Mouse (Mus musculus) adipocyte (in vitro differentiated cells): ENCODE measurements around the gene Gm37240.

Experiments
- DNase-seq: peaks from one replicate; pipeline ENCODE4 v3.0.0-alpha.2; 2016; ENCODE audit warnings: low spot score

Gm37240 gene

GRCm38 (mm10) chr3:85749348-85749747 lies 138.0 kb downstream of the Gm37240 start:
- DNase-seq = no peak

GRCm38 (mm10) chr3:85748863-85749262 lies 138.5 kb downstream of the Gm37240 start:
- DNase-seq = no peak

DNA sequence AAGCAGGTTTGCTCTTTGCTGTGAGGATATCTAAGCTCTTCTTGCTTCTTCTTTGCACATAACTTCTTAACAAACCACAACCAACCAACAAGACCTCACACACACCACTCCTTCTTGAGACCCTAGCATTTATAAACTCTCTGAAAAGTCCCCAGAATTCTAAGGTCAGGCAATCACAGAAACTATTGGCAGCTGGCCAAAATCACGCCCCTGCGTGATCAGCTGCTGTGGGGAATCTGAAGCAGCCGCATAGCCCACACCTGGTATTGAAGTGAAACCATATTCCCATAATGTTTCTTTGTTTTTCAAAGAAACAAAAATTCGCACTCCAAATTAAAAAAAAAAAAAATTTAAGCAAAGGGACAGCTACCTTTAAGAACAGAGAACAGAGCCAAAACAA lies 141.2 kb downstream of the Gm37240 start:
- no peak for DNase-seq

GRCm38 (mm10) chr3:85741767-85742166 lies 145.6 kb downstream of the Gm37240 start:
- DNase-seq = no peak

- no peak for DNase-seq
Observed at GRCm38 (mm10) chr3:85738591-85738990, 148.7 kb downstream of the Gm37240 start.

DNA sequence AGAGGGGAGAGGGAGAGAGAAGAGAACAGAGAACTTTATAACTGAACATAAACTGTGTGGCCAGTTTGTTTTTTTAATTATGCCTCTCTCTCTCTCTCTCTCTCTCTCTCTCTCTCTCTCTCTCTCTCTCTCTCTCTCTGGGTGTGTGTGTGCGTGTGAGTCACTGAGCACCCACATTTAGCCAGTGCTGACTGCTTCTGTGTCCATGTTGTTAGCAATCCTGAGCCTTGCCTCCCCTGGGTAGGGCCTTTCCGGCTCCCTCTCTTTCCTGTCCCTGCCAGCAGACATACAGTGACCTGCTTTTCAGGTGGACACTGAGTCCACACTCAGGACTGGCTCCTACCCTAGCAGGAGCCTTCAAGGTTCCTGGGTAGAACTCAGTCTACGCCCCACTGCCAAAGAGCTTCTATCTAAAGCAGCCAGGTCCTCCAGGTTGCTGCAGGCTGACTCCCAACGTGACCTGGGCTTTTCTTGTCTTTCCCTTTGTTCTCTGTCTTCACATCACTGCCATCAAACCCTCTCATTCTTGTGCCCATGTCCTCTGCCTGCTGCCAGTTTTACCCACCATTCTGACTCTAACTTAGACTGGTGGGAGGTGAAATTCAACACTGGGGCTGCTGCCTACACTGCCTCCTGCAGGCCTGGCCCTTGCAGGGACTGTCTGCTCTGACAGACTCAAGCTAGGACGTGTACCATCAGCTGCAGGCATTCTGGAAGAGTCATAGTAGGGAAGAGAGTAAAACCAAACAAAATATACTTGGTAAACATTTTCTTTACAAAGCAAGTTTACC lies 153.2 kb downstream of the Gm37240 start:
- DNase-seq = no peak

DNA sequence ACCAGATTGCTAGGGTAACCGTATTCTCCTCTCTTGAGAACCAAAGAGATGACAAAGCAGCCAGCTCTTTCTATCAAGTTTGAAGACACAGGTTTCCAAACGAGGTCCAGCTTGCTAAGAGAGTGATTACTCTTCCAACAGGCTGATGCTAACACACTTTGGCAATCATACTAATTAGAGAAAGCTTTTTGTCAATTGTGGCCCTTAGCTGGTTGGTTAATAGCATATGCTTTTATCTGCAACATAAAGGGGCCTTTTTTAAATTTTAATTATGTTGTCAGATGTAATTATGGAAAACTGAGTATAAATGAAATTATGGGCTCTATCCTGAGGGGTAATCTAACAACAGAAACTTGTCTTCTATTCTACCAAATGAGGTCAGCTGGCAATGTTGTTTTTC lies 160.1 kb downstream of the Gm37240 start:
- no peak for DNase-seq

GRCm38 (mm10) chr3:85725971-85726370 lies 161.3 kb downstream of the Gm37240 start:
- DNase-seq = no peak

GRCm38 (mm10) chr3:85725110-85725509 lies 162.2 kb downstream of the Gm37240 start:
- DNase-seq = no peak

DNA sequence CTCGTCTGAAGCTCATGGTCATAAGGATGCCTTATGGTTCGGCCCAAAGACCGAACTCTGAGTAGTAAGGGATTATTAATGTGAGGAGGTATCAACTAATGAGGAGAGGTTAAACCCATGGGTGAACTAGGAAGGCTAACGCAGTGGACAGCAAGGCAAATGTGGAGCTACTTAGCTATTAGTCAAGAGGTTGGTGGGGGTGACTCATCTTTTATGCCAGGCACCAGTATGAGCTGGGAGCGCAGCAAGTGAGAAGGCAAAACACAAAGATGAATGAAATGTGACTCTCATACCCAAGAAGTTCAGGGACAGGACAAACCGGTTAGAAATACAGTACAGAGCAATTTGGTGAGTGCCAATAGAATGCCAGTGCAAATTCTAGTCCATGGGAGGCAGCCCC lies 164.7 kb downstream of the Gm37240 start:
- no peak for DNase-seq

- DNase-seq = no peak
Observed at GRCm38 (mm10) chr3:85715764-85716297, 171.5 kb downstream of the Gm37240 start.

DNA sequence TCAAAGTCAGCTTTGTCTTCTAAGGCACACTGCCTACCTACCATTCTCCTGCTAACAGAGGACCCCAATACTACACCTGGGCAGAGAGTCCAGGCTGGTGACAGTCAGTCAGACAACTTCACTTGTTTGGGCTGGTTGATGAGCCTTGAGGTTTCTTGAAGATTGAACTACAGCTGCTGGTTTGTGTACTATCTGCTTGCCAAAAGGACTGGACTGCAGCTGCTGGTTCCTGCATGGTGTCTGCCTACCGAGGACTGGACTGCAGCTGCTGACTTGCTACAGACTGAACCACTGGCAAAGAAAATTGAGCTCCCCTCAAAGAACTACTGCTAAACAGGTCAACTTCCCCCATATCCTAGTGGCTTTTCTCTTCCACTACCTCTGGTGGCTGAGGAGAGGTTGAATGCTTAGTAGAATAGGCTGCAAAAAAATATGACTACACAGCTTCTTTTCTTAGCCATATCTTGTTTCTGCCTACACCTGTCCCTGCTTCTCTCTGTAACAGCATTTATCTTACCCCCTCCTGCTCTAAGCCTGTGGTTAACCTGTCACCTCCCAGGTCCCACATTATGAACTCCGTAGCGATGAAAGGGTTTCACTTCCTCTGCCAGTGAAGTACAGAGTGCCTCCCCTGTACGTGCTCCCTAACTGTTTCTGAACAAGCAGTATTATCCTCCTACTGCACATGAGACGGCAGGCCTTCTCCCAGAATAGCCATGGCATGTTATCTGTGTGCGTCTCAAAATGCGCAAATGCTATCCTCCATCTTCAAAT lies 173.2 kb downstream of the Gm37240 start:
- no peak for DNase-seq

GRCm38 (mm10) chr3:85710695-85711094 lies 176.6 kb downstream of the Gm37240 start:
- DNase-seq = no peak

- peak; percentile 76 for DNase-seq
Observed at GRCm38 (mm10) chr3:85707421-85707820, 179.9 kb downstream of the Gm37240 start.

- peak; percentile 20 for DNase-seq
Observed at GRCm38 (mm10) chr3:85703141-85703882, 184.0 kb downstream of the Gm37240 start.

DNA sequence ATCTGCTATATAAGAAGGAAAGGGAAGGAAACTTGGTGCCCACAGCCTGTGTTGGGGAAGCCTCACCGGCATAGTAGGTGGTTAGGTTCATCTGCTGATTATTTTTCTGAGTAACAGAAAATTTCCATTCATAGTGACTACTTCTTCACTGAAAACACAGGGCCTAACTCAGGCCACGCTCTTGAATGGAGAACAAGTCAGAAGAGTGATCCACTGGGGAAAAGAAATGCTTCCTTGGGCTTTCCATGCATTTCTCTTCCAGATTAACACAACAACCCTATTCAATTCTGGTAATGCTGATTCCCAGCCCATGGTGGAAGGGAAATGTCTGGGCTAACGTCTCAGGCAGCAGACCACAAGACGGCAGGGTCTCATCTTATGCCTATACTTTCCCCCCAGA lies 188.8 kb downstream of the Gm37240 start:
- DNase-seq = no peak

- no peak for DNase-seq
Observed at GRCm38 (mm10) chr3:85695056-85695455, 192.3 kb downstream of the Gm37240 start.

DNA sequence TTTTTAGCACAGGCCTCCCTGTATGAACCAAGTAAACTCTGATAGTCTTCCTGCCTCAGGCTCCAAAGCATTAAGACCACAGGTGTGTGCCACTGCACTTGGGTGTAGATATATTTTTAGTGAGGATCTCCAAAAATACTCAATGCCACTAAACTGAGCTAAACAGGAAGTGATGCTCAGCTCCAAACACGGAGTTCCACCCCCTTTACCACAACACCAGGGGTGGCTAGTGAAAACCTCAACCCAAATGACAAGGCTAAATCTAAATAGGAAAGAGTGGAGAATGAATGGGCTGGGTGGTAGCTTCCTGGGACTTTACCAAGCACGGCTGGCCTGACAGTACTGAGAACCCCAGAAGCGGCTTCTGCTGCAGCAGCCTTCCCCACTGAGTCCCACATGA lies 194.3 kb downstream of the Gm37240 start:
- DNase-seq = no peak

GRCm38 (mm10) chr3:85691134-85691533 lies 196.2 kb downstream of the Gm37240 start:
- DNase-seq = no peak

DNA sequence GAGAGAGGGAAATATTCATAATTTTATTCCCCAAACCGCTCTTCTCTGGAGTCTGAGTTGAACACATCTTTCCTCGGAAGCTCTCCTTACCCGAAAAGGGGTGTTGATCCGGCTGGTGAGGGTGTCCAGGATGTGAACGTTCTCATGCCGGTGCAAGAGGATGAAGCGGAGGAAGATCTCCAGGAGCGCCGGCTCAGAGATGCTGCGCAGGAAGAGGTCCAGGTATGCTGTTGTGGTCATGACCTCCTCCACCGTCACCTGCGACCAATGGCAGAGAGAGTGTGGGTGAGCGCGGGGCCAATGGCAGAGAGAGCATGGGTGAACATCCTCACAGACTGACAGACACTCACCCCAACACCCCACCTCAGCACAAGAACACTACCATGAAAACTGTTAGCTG lies 199.0 kb downstream of the Gm37240 start:
- DNase-seq = no peak

DNA sequence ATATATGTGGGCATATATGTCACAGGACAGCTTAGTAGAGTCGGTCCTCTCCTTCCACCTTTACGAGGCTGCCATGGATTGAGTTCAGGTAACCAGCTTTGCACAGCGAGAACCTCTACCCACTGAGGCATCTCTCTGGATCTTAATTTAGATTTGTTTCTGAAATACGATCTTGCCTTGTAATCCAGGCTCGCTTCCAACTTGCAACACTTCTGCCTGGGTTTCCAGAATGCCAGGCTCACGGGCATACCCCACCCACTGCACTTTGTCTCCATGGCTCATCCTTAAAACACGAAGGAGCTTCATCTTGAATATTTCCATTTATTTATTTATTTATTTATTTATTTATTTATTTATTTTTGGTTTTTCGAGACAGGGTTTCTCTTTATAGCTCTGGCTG lies 202.0 kb downstream of the Gm37240 start:
- peak; percentile 16 for DNase-seq

DNA sequence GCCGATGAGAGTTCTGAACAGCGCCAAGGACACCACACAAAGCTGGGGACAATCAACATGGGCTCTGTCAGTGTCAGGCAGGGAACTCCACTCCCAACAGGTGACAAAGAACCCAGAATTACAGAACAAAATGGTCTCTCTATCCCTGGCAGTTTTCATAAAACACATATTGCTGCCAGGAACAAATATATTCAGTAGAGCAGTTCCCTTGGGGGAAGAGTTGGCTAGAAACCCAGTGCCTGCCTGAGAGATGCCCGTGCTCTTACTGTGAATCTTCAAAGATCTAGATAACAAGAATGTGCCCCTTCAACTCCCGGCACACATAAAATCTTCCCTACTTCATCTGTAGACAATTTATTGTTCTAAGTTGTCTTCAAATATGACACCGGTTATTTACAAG lies 203.7 kb downstream of the Gm37240 start:
- peak; percentile 23 for DNase-seq
